Mouse (Mus musculus) embryonic facial prominence, embryonic 12.5 days (tissue): ENCODE results near the gene Gm20716. TPM values are rescaled to one million over a fixed set of nuclear protein-coding genes. Genes with fewer than 3 reads are reported as not detected.

Source experiments
- microRNA-seq: library from miRNA; unstranded; fragments of <30 nt; microRNA quantifications from one replicate; pipeline ENCODE4, GENCODE M21; 2017
- polyA plus RNA-seq: library from polyadenylated mRNA; unstranded; fragments of >200 nt; fragmentation: Nextera tagmentation; extraction: Ambion mirVana; gene quantifications from 2 replicates; pipeline ENCODE4 v1.2.1, GENCODE M21; 2016

Gm20716 gene
- polyA plus RNA-seq, 1 experiment from 2014 or later = 23.1 TPM

Small RNA genes lying within 50 kb of the gene (microRNA-seq; reads per million reads assigned to microRNA genes)
- not detected for gene Gm24561

Other genes starting within 250 kb of the Gm20716 start
- 2.0 and 3.6 TPM in 2 replicates for gene Ripor3, start 219.7 kb downstream of the Gm20716 start, polyA plus RNA-seq
- 6.0 and 6.6 TPM in 2 replicates for gene Pard6b, start 149.4 kb downstream of the Gm20716 start, polyA plus RNA-seq
- gene Adnp, start 23.3 kb downstream of the Gm20716 start, polyA plus RNA-seq = 10.9 and 20.4 TPM in 2 replicates
- 87.3 and 93.1 TPM in 2 replicates for gene Dpm1, start 227 bp upstream of the Gm20716 start, polyA plus RNA-seq
- 12.7 and 13.5 TPM in 2 replicates for gene Mocs3, start 258 bp upstream of the Gm20716 start, polyA plus RNA-seq
- gene Kcng1, start 51.4 kb upstream of the Gm20716 start, polyA plus RNA-seq = 1.4 and 2.0 TPM in 2 replicates